ENCODE assay signal across 7 mouse cellular contexts in genomic region chr2:30807147-30807647, GRCm38 (mm10). TPM values are rescaled to one million over a fixed set of nuclear protein-coding genes. Genes with fewer than 3 reads are reported as not detected.
DNase-seq lines count a peak whose midpoint lies in the region; ATAC-seq lines count a peak whose summit lies in the region.

No protein-coding gene starts in this region.

- H3K9ac ChIP-seq in neural tube, embryonic 11.5 days (ENCODE audit: low read length) = peak overlapping the region; percentile 41; the same call in 1 of the 2 replicates
- peak overlapping the region; percentile 53 for H3K9ac ChIP-seq in limb, embryonic 15.5 days
- H3K9ac ChIP-seq in stomach, embryonic 15.5 days = peak overlapping the region; percentile 42; the same call in 1 of the 2 replicates

- peak overlapping the region; percentile 97 for H3K4me2 ChIP-seq in neural tube, embryonic 11.5 days (ENCODE audit: low read depth)
- H3K4me2 ChIP-seq in limb, embryonic 15.5 days = peak overlapping the region; percentile 68
- H3K4me2 ChIP-seq in stomach, embryonic 15.5 days = peak overlapping the region; percentile 86

- ATAC-seq in neural tube, embryonic 11.5 days (ENCODE audit: insufficient read depth, low FRiP score, low TSS enrichment) = no peak
- 0 out of 2 replicates have a peak, but pooled peaks have one; percentile 0 for ATAC-seq in limb, embryonic 15.5 days (ENCODE audit: insufficient number of reproducible peaks, low FRiP score, low TSS enrichment, low read depth)
- ATAC-seq in stomach, embryonic 15.5 days (ENCODE audit: insufficient read depth, low FRiP score, low read depth) = no peak

- peak overlapping the region; percentile 86 for H3K4me3 ChIP-seq in neural tube, embryonic 11.5 days (ENCODE audit: low read depth, low read length)
- H3K4me3 ChIP-seq in forebrain, embryonic 10.5 days = peak overlapping the region; percentile 91
- peak overlapping the region; percentile 63 for H3K4me3 ChIP-seq in limb, embryonic 15.5 days
- peak overlapping the region; percentile 87 for H3K4me3 ChIP-seq in stomach, embryonic 15.5 days (replicated peaks)

- H3K27me3 ChIP-seq in neural tube, embryonic 11.5 days (ENCODE audit: control insufficient read depth, insufficient read depth, low read length) = peaks cover under 1% of the 10 kb centered on the region
- H3K27me3 ChIP-seq in forebrain, embryonic 10.5 days (ENCODE audit: poor library complexity, severe bottlenecking) = peaks cover 34% of the 10 kb centered on the region
- H3K27me3 ChIP-seq in limb, embryonic 15.5 days = peaks cover 11% of the 10 kb centered on the region
- H3K27me3 ChIP-seq in stomach, embryonic 15.5 days (replicated peaks) = no peaks in the 10 kb centered on the region

- no peak for DNase-seq in neural tube, embryonic 11.5 days (ENCODE audit: low spot score)
- DNase-seq in neural tube, embryonic 10.5 days (ENCODE audit: extremely low spot score, low spot score) = no peak
- no peak for DNase-seq in forebrain, embryonic 10.5 days (ENCODE audit: extremely low spot score, low spot score)
- DNase-seq in layer of hippocampus, postnatal 14 days (ENCODE audit: low spot score in 2 of 2) = no peak
- DNase-seq in adrenal gland, postnatal 36 days = no peak

- peaks cover 2% of the 10 kb centered on the region; the same call in 1 of the 2 replicates for H3K36me3 ChIP-seq in neural tube, embryonic 11.5 days (ENCODE audit: control insufficient read depth, insufficient read depth, low read length)
- H3K36me3 ChIP-seq in forebrain, embryonic 10.5 days (replicated peaks) = peaks cover 27% of the 10 kb centered on the region
- 0 out of 2 replicates have a peak, but pooled peaks cover 6% of the 10 kb centered on the region for H3K36me3 ChIP-seq in limb, embryonic 15.5 days
- H3K36me3 ChIP-seq in stomach, embryonic 15.5 days = no peaks in the 10 kb centered on the region

- H3K27ac ChIP-seq in neural tube, embryonic 11.5 days (ENCODE audit: low read depth, low read length) = peak overlapping the region; percentile 58; the same call in 1 of the 2 replicates
- H3K27ac ChIP-seq in forebrain, embryonic 10.5 days = peak overlapping the region; percentile 96
- peak overlapping the region; percentile 79 for H3K27ac ChIP-seq in limb, embryonic 15.5 days
- H3K27ac ChIP-seq in stomach, embryonic 15.5 days = peak overlapping the region; percentile 72

- no peaks in the 10 kb centered on the region for H3K9me3 ChIP-seq in neural tube, embryonic 11.5 days (ENCODE audit: control insufficient read depth, low read length)
- H3K9me3 ChIP-seq in forebrain, embryonic 10.5 days = no peaks in the 10 kb centered on the region
- no peaks in the 10 kb centered on the region for H3K9me3 ChIP-seq in limb, embryonic 15.5 days
- no peaks in the 10 kb centered on the region for H3K9me3 ChIP-seq in stomach, embryonic 15.5 days

- WGBS in neural tube, embryonic 11.5 days = 7% methylated on average over 28 of the region's 28 CpGs
- 8% methylated on average over 28 of the region's 28 CpGs for WGBS in forebrain, embryonic 10.5 days
- WGBS in limb, embryonic 15.5 days = 6% methylated on average over 28 of the region's 28 CpGs
- WGBS in stomach, embryonic 15.5 days = 7% methylated on average over 28 of the region's 28 CpGs

- peaks cover 10% of the 10 kb centered on the region for H3K4me1 ChIP-seq in neural tube, embryonic 11.5 days (ENCODE audit: control insufficient read depth, insufficient read depth, low read length)
- peaks cover 38% of the 10 kb centered on the region for H3K4me1 ChIP-seq in forebrain, embryonic 10.5 days
- peaks cover 22% of the 10 kb centered on the region for H3K4me1 ChIP-seq in limb, embryonic 15.5 days
- peaks cover 11% of the 10 kb centered on the region for H3K4me1 ChIP-seq in stomach, embryonic 15.5 days

RNA-seq across cellular contexts. Expression of gene Ntmt1, which starts 0.4 kb away (rescaled TPM):
- 110 and 111 TPM in 2 replicates for polyA plus RNA-seq in neural tube, embryonic 11.5 days (2014; fragmentation: Nextera tagmentation; extraction: Ambion mirVana)
- 124 and 131 TPM in 2 replicates for polyA plus RNA-seq in forebrain, embryonic 10.5 days (2016; fragmentation: Nextera tagmentation; extraction: Ambion mirVana)
- polyA plus RNA-seq in limb, embryonic 15.5 days (2015; fragmentation: Nextera tagmentation; extraction: Ambion mirVana) = 86.3 and 89.5 TPM in 2 replicates
- 78.8 and 82.3 TPM in 2 replicates for polyA plus RNA-seq in stomach, embryonic 15.5 days (2015; fragmentation: Nextera tagmentation; extraction: Ambion mirVana)
- 10 to 100 TPM; 38.9 to 41.9 TPM for total RNA-seq in layer of hippocampus, postnatal 14 days (2021)
- total RNA-seq in adrenal gland, postnatal 36 days (2021) = 10 to 100 TPM; 49.6 to 52.2 TPM

RNA-seq across cellular contexts. Expression of gene 1700001O22Rik, which starts 3.7 kb away (rescaled TPM):
- polyA plus RNA-seq in neural tube, embryonic 11.5 days (2014; fragmentation: Nextera tagmentation; extraction: Ambion mirVana) = 1.8 and 2.5 TPM in 2 replicates
- polyA plus RNA-seq in forebrain, embryonic 10.5 days (2016; fragmentation: Nextera tagmentation; extraction: Ambion mirVana) = 3.3 and 4.8 TPM in 2 replicates
- 2.4 and 3.1 TPM in 2 replicates for polyA plus RNA-seq in limb, embryonic 15.5 days (2015; fragmentation: Nextera tagmentation; extraction: Ambion mirVana)
- polyA plus RNA-seq in stomach, embryonic 15.5 days (2015; fragmentation: Nextera tagmentation; extraction: Ambion mirVana) = 2.8 and 2.9 TPM in 2 replicates
- total RNA-seq in layer of hippocampus, postnatal 14 days (2021) = 1 to 10 TPM; 2.9 to 3.8 TPM
- 1 to 10 TPM in 1 of 2 experiments, under 1 TPM in 1; 0.99 to 2.8 TPM for total RNA-seq in adrenal gland, postnatal 36 days (2021)

RNA-seq across cellular contexts. Expression of gene Asb6, which starts 22.9 kb away (rescaled TPM):
- polyA plus RNA-seq in neural tube, embryonic 11.5 days (2014; fragmentation: Nextera tagmentation; extraction: Ambion mirVana) = 32.3 and 36.9 TPM in 2 replicates
- 47.5 and 51.2 TPM in 2 replicates for polyA plus RNA-seq in forebrain, embryonic 10.5 days (2016; fragmentation: Nextera tagmentation; extraction: Ambion mirVana)
- 32.8 and 34.4 TPM in 2 replicates for polyA plus RNA-seq in limb, embryonic 15.5 days (2015; fragmentation: Nextera tagmentation; extraction: Ambion mirVana)
- 29.5 and 30.1 TPM in 2 replicates for polyA plus RNA-seq in stomach, embryonic 15.5 days (2015; fragmentation: Nextera tagmentation; extraction: Ambion mirVana)
- total RNA-seq in layer of hippocampus, postnatal 14 days (2021) = 10 to 100 TPM; 33.7 to 34.9 TPM
- total RNA-seq in adrenal gland, postnatal 36 days (2021) = 10 to 100 TPM; 23.9 to 27.0 TPM

RNA-seq across cellular contexts. Expression of gene Prrx2, which starts 27.6 kb away (rescaled TPM):
- polyA plus RNA-seq in neural tube, embryonic 11.5 days (2014; fragmentation: Nextera tagmentation; extraction: Ambion mirVana) = 8.9 and 13.8 TPM in 2 replicates
- 27.7 and 31.9 TPM in 2 replicates for polyA plus RNA-seq in forebrain, embryonic 10.5 days (2016; fragmentation: Nextera tagmentation; extraction: Ambion mirVana)
- 47.6 and 65.0 TPM in 2 replicates for polyA plus RNA-seq in limb, embryonic 15.5 days (2015; fragmentation: Nextera tagmentation; extraction: Ambion mirVana)
- polyA plus RNA-seq in stomach, embryonic 15.5 days (2015; fragmentation: Nextera tagmentation; extraction: Ambion mirVana) = 3.8 and 4.3 TPM in 2 replicates
- 1 to 10 TPM; 2.9 to 5.0 TPM for total RNA-seq in layer of hippocampus, postnatal 14 days (2021)
- 1 to 10 TPM in 1 of 2 experiments, under 1 TPM in 1; 0.46 to 2.2 TPM for total RNA-seq in adrenal gland, postnatal 36 days (2021)
